Mouse (Mus musculus): ENCODE results near the gene Mecr.
"Not testable (repeated sequence)": the region's sequence is repeated elsewhere in the genome, so short reads cannot be mapped to it uniquely, and the experiment has no call there.

Mecr gene

GRCm38 (mm10) chr4:131843290-131843743 lies at the start of gene Mecr:
Gene Mecr, plus strand, starts transcription at chr4:131843470.
- peak; percentile 91 for DNase-seq (ENCODE audit: low spot score)

- DNase-seq (ENCODE audit: low spot score): no peak
Measured at GRCm38 (mm10) chr4:131796312-131797080, 46.8 kb upstream of the Mecr start.

GRCm38 (mm10) chr4:131797483-131797882 lies 45.8 kb upstream of the Mecr start:
- no peak for DNase-seq (ENCODE audit: low spot score)

GRCm38 (mm10) chr4:131797920-131798319 lies 45.4 kb upstream of the Mecr start:
- no peak for DNase-seq (ENCODE audit: low spot score)

- DNase-seq (ENCODE audit: low spot score): no peak
Measured at GRCm38 (mm10) chr4:131798968-131799367, 44.3 kb upstream of the Mecr start.

- DNase-seq (ENCODE audit: low spot score): no peak
Measured at GRCm38 (mm10) chr4:131803846-131804245, 39.4 kb upstream of the Mecr start.

GRCm38 (mm10) chr4:131804732-131805131 lies 38.5 kb upstream of the Mecr start:
- DNase-seq (ENCODE audit: low spot score): not testable (repeated sequence)

- no peak for DNase-seq (ENCODE audit: low spot score)
Measured at GRCm38 (mm10) chr4:131805255-131805654, 38.0 kb upstream of the Mecr start.

- DNase-seq (ENCODE audit: low spot score): no peak
Measured at GRCm38 (mm10) chr4:131812458-131812857, 30.8 kb upstream of the Mecr start.

GRCm38 (mm10) chr4:131813798-131814197 lies 29.5 kb upstream of the Mecr start:
- DNase-seq (ENCODE audit: low spot score): peak; percentile 29

GRCm38 (mm10) chr4:131814869-131815268 lies 28.4 kb upstream of the Mecr start:
- DNase-seq (ENCODE audit: low spot score): no peak

- DNase-seq (ENCODE audit: low spot score): no peak
Measured at GRCm38 (mm10) chr4:131815774-131816173, 27.5 kb upstream of the Mecr start.

- DNase-seq (ENCODE audit: low spot score): no peak
Measured at GRCm38 (mm10) chr4:131818926-131819325, 24.3 kb upstream of the Mecr start.

- no peak for DNase-seq (ENCODE audit: low spot score)
Measured at GRCm38 (mm10) chr4:131821161-131821731, 22.0 kb upstream of the Mecr start.

GRCm38 (mm10) chr4:131822583-131822982 lies 20.7 kb upstream of the Mecr start:
- DNase-seq (ENCODE audit: low spot score): no peak

- no peak for DNase-seq (ENCODE audit: low spot score)
Measured at GRCm38 (mm10) chr4:131824939-131825338, 18.3 kb upstream of the Mecr start.

GRCm38 (mm10) chr4:131825830-131826229 lies 17.4 kb upstream of the Mecr start:
- DNase-seq (ENCODE audit: low spot score): peak; percentile 57

- DNase-seq (ENCODE audit: low spot score): no peak
Measured at GRCm38 (mm10) chr4:131826905-131827304, 16.4 kb upstream of the Mecr start.

- no peak for DNase-seq (ENCODE audit: low spot score)
Measured at GRCm38 (mm10) chr4:131829123-131829522, 14.1 kb upstream of the Mecr start.

- DNase-seq (ENCODE audit: low spot score): no peak
Measured at GRCm38 (mm10) chr4:131831546-131832045, 11.7 kb upstream of the Mecr start.

- DNase-seq (ENCODE audit: low spot score): no peak
Measured at GRCm38 (mm10) chr4:131832759-131833407, 10.4 kb upstream of the Mecr start.

GRCm38 (mm10) chr4:131833971-131834609 lies 9.2 kb upstream of the Mecr start:
- no peak for DNase-seq (ENCODE audit: low spot score)
